Mouse (Mus musculus): ENCODE results near the gene Gabrp. TPM values are rescaled to one million over a fixed set of nuclear protein-coding genes. Genes with fewer than 3 reads are reported as not detected.

Gene Gabrp
- polyA plus RNA-seq, 1 experiment from 2014 or later = 1.8 TPM

GRCm38 (mm10) chr11:33563921-33564320 lies 14.8 kb downstream of the Gabrp start:
- no peaks in the 10 kb centered on the region for H3K4me1 ChIP-seq
- H3K27me3 ChIP-seq (replicated peaks; ENCODE audit: low read depth, poor library complexity, severe bottlenecking) = no peaks in the 10 kb centered on the region
- no peak for DNase-seq (ENCODE audit: low spot score)
- no peaks in the 10 kb centered on the region for H3K36me3 ChIP-seq (replicated peaks)
- WGBS = 82% methylated on average over 2 of the region's 2 CpGs
- no peaks in the 10 kb centered on the region; the same call in 1 of the 2 replicates for H3K9me3 ChIP-seq
- H3K27ac ChIP-seq (replicated peaks) = no peak overlapping the region
- no peak overlapping the region for H3K4me3 ChIP-seq

DNA sequence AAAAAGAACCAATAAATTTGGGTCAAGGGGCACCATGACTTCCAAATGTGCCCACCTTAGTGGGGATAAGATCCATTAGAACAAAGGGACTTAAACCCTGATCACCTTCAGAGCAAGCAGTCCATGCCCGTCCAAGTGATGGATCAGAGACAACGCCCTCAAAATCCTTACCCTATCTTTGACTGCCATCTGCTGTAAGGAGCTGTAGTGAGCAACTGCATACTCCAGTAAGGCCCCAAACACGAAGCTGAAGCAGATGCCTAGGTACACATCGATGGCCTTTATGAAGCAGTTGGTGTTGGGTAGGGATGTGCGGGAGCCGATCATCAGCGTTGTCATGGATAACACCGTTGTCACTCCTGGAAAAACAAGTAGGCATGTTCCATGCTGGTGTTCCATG lies 24.6 kb downstream of the Gabrp start:
- WGBS = 82% methylated on average over 8 of the region's 8 CpGs
- peaks cover 4% of the 10 kb centered on the region; the same call in 1 of the 2 replicates for H3K4me1 ChIP-seq
- DNase-seq (ENCODE audit: low spot score) = no peak
- no peaks in the 10 kb centered on the region for H3K9me3 ChIP-seq
- no peaks in the 10 kb centered on the region for H3K27me3 ChIP-seq (replicated peaks; ENCODE audit: low read depth, poor library complexity, severe bottlenecking)
- no peak overlapping the region for H3K27ac ChIP-seq (replicated peaks)
- no peak overlapping the region for H3K4me3 ChIP-seq
- H3K36me3 ChIP-seq (replicated peaks) = no peaks in the 10 kb centered on the region

DNA sequence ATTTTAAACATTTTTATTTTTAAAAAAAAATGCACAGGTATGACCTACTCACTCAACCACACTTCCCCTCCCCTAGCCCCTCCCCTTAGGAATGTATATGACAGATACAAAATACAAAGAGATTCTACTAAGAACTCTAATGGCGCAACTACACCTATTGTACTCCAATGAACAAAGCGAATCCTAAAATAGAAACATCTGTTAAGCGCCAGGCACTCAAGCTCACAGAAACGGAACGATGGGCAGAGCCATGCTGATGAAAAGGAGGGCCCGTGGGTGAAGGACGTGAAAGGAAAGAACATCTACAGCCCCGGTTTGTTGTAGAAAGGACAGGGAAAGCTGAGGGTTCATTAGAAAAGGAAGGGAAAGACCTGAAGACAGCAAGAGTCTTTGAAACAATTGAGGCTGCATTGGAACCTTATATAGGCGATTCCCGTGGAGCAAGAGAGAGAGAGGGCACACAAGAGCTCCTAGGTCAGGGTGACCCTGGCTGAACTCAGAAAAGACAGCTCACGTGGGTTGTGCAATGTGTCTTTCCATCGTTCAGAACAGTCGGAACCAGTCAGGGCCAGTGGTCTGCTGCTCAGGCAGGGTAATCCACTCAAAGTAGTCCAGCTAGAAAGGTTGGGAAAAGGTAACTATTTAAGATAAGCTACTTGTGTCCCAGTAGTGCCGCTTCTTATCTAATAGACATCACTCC lies 27.7 kb downstream of the Gabrp start:
- 84% methylated on average over 14 of the region's 14 CpGs for WGBS
- H3K4me1 ChIP-seq = no peaks in the 10 kb centered on the region
- DNase-seq (ENCODE audit: low spot score) = no peak
- H3K27me3 ChIP-seq (replicated peaks; ENCODE audit: low read depth, poor library complexity, severe bottlenecking) = no peaks in the 10 kb centered on the region
- no peaks in the 10 kb centered on the region for H3K9me3 ChIP-seq
- no peaks in the 10 kb centered on the region for H3K36me3 ChIP-seq (replicated peaks)
- no peak overlapping the region for H3K27ac ChIP-seq (replicated peaks)
- no peak overlapping the region for H3K4me3 ChIP-seq

- Histone ChIP-seq H3K4me1 (no peaks in the 10 kb centered on the region), H3K9me3 (no peaks in the 10 kb centered on the region), H3K4me3 (no peak overlapping the region), H3K36me3 (replicated peaks) (no peaks in the 10 kb centered on the region), H3K27me3 (replicated peaks; ENCODE audit: low read depth, poor library complexity, severe bottlenecking) (no peaks in the 10 kb centered on the region), H3K27ac (replicated peaks) (no peak overlapping the region)
- DNase-seq (ENCODE audit: low spot score) = no peak
- WGBS = 77% methylated on average over 2 of the region's 2 CpGs
Observed at GRCm38 (mm10) chr11:33547386-33547785, 31.4 kb downstream of the Gabrp start.

DNA sequence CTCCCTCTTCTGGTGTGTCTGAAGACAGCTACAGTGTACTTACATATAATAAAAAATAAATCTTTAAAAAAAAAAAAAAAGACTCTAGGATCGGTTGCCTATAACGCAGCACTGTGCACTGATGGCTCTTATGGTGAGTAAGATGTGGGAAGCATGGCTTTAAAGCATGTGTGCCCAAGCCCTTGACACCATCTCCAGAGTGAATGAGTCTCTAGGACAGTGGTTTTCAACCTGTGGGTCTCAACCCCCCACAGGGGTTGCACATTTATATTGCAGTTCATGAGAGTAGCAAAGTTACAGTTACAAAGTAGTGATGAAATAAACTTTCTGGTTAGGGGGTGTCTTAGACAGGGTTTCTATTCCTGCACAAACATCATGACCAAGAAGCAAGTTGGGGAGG lies 33.8 kb downstream of the Gabrp start:
- H3K27ac ChIP-seq (replicated peaks) = no peak overlapping the region
- 0 out of 2 replicates have a peak, but pooled peaks cover 3% of the 10 kb centered on the region for H3K4me1 ChIP-seq
- no peaks in the 10 kb centered on the region for H3K36me3 ChIP-seq (replicated peaks)
- no peaks in the 10 kb centered on the region for H3K27me3 ChIP-seq (replicated peaks; ENCODE audit: low read depth, poor library complexity, severe bottlenecking)
- WGBS = 96% methylated on average over 2 of the region's 2 CpGs
- no peaks in the 10 kb centered on the region for H3K9me3 ChIP-seq
- no peak overlapping the region for H3K4me3 ChIP-seq
- no peak for DNase-seq (ENCODE audit: low spot score)

GRCm38 (mm10) chr11:33544121-33544520 lies 34.6 kb downstream of the Gabrp start:
- WGBS = 69% methylated on average over 11 of the region's 11 CpGs
- H3K36me3 ChIP-seq (replicated peaks) = no peaks in the 10 kb centered on the region
- no peak overlapping the region for H3K27ac ChIP-seq (replicated peaks)
- DNase-seq (ENCODE audit: low spot score) = no peak
- 0 out of 2 replicates have a peak, but pooled peaks cover 3% of the 10 kb centered on the region for H3K4me1 ChIP-seq
- H3K4me3 ChIP-seq = no peak overlapping the region
- H3K27me3 ChIP-seq (replicated peaks; ENCODE audit: low read depth, poor library complexity, severe bottlenecking) = no peaks in the 10 kb centered on the region
- no peaks in the 10 kb centered on the region for H3K9me3 ChIP-seq

DNA sequence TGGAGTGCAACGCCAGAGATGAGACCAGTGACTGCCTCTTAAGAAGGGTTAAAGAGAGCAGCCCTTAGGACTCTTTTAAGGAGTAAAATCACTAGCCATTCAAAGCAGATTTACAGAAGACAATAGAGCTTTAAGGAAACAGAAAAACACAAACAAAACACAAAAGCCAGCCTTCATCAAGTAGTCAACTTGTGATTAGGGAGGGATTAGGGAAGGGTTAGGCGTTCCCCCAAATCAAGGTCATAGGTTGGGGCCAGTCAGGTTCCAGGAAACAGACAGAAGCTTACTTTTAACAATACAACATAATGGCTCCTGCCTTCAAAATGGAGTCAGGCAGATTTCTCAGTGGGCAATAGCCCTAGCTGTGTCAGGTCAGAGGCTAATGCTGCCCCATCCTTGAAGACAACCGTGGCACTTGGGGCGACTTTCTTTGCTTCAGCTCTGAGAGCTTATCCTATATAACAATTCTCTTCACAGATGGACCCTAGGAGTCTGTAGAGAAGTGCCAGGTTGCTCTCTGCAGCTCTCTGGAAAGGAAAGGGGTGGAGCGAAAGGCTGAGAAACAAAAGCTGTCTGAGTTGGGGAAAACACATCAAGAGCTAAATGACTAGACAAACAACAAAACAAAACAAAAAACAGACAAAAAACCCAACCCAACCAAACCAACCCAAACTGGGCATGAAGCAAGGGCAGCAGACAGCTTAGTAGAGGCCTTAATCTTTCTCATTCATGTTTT lies 41.2 kb downstream of the Gabrp start:
- DNase-seq (ENCODE audit: low spot score) = no peak
- H3K4me1 ChIP-seq = 0 out of 2 replicates have a peak, but pooled peaks cover 3% of the 10 kb centered on the region

DNA sequence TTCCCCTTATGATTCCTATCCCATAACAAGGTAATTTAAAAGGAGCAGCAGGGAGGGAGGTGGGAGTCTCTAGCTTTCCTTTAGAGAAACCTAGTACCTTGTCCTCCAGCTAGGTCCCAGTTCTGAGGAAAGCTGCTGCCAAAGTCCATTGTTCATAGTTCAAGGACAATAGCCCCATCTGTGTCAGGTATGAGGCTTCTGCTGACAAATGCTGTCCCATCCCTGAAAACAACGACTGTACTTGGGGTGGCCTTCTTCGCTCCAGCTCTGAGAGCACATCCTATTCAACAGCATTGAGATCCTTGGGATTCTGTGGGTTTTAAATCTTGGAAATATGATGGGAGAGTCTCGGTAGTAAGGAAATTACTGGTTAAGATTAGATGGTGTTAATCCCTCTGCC lies 42.1 kb downstream of the Gabrp start:
- Histone ChIP-seq H3K4me1 (0 out of 2 replicates have a peak, but pooled peaks cover 3% of the 10 kb centered on the region), H3K27ac (replicated peaks) (no peak overlapping the region), H3K27me3 (replicated peaks; ENCODE audit: low read depth, poor library complexity, severe bottlenecking) (no peaks in the 10 kb centered on the region), H3K9me3 (no peaks in the 10 kb centered on the region), H3K4me3 (no peak overlapping the region), H3K36me3 (replicated peaks) (no peaks in the 10 kb centered on the region)
- WGBS = 90% methylated on average over 3 of the region's 3 CpGs
- no peak for DNase-seq (ENCODE audit: low spot score)

More for the DNA sequence above, 41.2 kb downstream of the Gabrp start:
- Histone ChIP-seq H3K27ac (replicated peaks) (no peak overlapping the region), H3K9me3 (no peaks in the 10 kb centered on the region), H3K36me3 (replicated peaks) (no peaks in the 10 kb centered on the region), H3K27me3 (replicated peaks; ENCODE audit: low read depth, poor library complexity, severe bottlenecking) (no peaks in the 10 kb centered on the region), H3K4me3 (no peak overlapping the region)
- WGBS = 65% methylated on average over 5 of the region's 5 CpGs

DNA sequence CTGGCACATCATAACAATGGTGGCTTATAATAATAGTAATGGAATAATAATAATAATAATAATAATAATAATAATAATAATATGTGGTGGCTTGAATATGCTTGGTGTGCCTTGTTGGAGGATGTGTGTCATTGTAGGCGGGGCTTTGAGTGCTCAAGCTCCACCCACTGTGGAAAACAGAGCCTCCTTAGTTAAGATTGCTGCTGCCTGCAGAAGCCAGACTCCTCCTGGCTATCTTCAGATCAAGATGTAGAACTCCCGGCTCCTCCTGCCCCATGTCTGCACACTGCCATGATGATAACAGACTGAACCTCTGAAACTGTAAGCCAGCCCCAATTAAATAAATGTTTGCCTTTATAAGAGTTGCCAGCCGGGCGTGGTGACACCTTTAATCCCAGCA lies 44.2 kb downstream of the Gabrp start:
- no peak for DNase-seq (ENCODE audit: low spot score)
- Histone ChIP-seq H3K4me1 (no peaks in the 10 kb centered on the region), H3K9me3 (no peaks in the 10 kb centered on the region), H3K27ac (replicated peaks) (no peak overlapping the region), H3K27me3 (replicated peaks; ENCODE audit: low read depth, poor library complexity, severe bottlenecking) (no peaks in the 10 kb centered on the region), H3K36me3 (replicated peaks) (no peaks in the 10 kb centered on the region), H3K4me3 (no peak overlapping the region)
- 86% methylated on average over 4 of the region's 4 CpGs for WGBS

GRCm38 (mm10) chr11:33533577-33533976 lies 45.2 kb downstream of the Gabrp start:
- no peak for DNase-seq (ENCODE audit: low spot score)
- Histone ChIP-seq H3K27ac (replicated peaks) (no peak overlapping the region), H3K9me3 (no peaks in the 10 kb centered on the region), H3K36me3 (replicated peaks) (no peaks in the 10 kb centered on the region), H3K4me3 (no peak overlapping the region), H3K27me3 (replicated peaks; ENCODE audit: low read depth, poor library complexity, severe bottlenecking) (no peaks in the 10 kb centered on the region), H3K4me1 (peaks cover 5% of the 10 kb centered on the region; the same call in 1 of the 2 replicates)
- 71% methylated on average over 3 of the region's 3 CpGs for WGBS

GRCm38 (mm10) chr11:33529576-33529975 lies 49.2 kb downstream of the Gabrp start:
- 63% methylated on average over 2 of the region's 2 CpGs for WGBS
- Histone ChIP-seq H3K4me3 (no peak overlapping the region), H3K27me3 (replicated peaks; ENCODE audit: low read depth, poor library complexity, severe bottlenecking) (no peaks in the 10 kb centered on the region), H3K36me3 (replicated peaks) (no peaks in the 10 kb centered on the region), H3K9me3 (no peaks in the 10 kb centered on the region), H3K4me1 (peaks cover 6% of the 10 kb centered on the region; the same call in 1 of the 2 replicates), H3K27ac (replicated peaks) (no peak overlapping the region)
- peak; percentile 11 for DNase-seq (ENCODE audit: low spot score)

GRCm38 (mm10) chr11:33513376-33513991 lies 65.3 kb downstream of the Gabrp start, which contains the start of gene Ranbp17:
TSS of gene Ranbp17 (minus strand) at chr11:33513746.
- WGBS = 1% methylated on average over 72 of the region's 72 CpGs
- Histone ChIP-seq H3K36me3 (replicated peaks) (no peaks in the 10 kb centered on the region), H3K4me3 (peak within 1 kb of the TSS; percentile 91), H3K27ac (replicated peaks) (peak within 1 kb of the TSS; percentile 94), H3K27me3 (replicated peaks; ENCODE audit: low read depth, poor library complexity, severe bottlenecking) (no peaks in the 10 kb centered on the region), H3K4me1 (no peaks in the 10 kb centered on the region), H3K9me3 (0 out of 2 replicates have a peak, but pooled peaks cover 4% of the 10 kb centered on the region)
- peak; percentile 86 for DNase-seq (ENCODE audit: low spot score)

Data from embryonic facial prominence, embryonic 10.5 days (tissue).